Mouse (Mus musculus) layer of hippocampus, postnatal 25 days (tissue): Measurements from ENCODE around the gene Eppin. TPM values are rescaled to one million over a fixed set of nuclear protein-coding genes. Genes with fewer than 3 reads are reported as not detected.
"Not testable (repeated sequence)": the region's sequence is repeated elsewhere in the genome, so short reads cannot be mapped to it uniquely, and the experiment has no call there.

Experiments used
- DNase-seq, 2 experiments: peaks; one replicate each; pipeline ENCODE4 v3.0.0; 2022; ENCODE audit warnings: mixed read lengths in 2 of 2, low spot score in 1 of 2; ENCODE audit errors: extremely low spot score in 1 of 2
- total RNA-seq, 2 experiments: library from RNA; stranded (reverse); gene quantifications; 2 replicates each; pipeline ENCODE4 v1.2.3; 2021

Eppin gene
- total RNA-seq: not detected

GRCm38 (mm10) chr2:164593494-164593893 lies at the start of gene Eppin:
Gene Eppin, minus strand, starts transcription at chr2:164593594.
- DNase-seq: no peak

DNA sequence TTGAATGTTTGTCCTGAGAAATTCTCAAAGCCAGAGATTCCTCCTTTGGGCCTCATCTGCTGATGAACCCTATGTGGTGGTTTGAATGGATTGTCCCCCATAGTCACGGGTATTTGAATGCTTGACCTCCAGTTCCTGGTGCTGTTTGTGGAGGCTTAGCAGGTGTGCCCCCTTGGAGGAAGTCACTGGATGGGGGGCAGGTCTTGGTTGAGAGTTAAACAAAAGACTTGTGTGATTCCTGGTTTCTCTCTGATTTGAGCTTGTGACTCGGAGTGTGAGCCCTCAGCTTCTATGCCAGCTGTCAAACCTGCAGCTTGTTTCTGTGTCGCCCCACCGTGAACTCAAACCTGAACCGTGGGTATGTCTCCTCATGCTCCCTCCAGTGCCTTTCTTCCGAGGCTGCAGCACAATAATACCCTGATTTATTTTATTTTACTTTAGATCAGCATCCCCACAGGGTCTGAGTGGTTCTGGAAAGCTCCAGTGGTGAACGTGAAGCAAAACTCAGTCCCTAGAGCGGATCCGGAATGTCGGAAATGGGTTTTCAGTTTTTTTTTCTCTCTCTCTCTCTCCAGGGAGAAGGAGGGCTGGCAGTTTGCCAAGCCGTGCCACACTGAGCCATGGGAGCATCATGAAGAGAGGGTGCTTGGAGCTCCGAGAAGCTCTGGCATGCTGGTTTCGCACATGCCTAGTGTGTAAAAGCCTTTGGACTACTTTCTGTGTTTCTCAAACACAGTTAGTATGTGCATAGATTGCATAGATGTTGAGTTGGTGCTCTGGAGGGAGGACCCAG lies 48.7 kb upstream of the Eppin start:
- peak in 1 of 2 experiments; percentile 33 for DNase-seq

DNA sequence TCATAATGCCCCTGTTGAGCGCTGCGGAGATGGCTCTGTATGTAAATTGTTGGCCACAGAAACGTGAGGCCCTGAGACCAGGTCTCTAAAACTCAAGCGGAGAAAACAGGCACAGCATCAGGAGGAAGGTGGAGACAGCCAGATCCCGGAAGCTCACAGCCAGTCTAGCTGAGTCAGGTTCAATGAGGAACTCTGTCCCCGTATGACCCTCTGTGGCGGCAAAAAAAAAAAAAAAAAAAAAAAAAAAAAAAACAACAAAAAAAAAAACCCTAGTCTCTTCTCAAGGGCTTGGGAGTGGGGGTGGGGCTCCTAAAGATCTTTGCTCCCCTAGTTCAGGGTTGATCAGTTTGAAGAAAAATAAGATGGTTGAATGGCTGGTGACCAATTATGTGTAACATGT lies 47.7 kb upstream of the Eppin start:
- no peak for DNase-seq

- DNase-seq: no peak
These were observed 45.3 kb upstream of the Eppin start, which contains the start of gene Wfdc16 for GRCm38 (mm10) chr2:164638696-164639095. Gene Wfdc16, minus strand, starts transcription at chr2:164638796.

GRCm38 (mm10) chr2:164635266-164635665 lies 41.9 kb upstream of the Eppin start:
- no peak for DNase-seq

DNA sequence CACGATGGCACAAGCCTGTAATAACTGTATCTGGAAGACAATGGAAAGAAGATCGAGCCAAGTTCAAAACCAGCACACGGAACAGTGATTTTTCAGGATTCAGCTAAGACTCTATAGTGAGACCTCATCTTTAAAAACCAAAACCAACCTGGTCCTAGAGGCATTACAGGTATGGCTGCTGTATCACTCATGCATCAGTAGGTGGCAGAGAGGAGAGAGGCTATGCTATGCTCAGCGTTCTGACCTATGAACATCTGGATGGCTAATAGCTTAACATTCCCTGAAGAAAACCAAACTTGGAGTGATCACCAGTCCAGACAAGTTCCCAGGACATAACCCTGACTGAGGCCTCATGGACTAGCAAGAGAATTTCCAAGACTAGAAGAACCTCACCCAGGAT lies 28.4 kb upstream of the Eppin start:
- DNase-seq: no peak

GRCm38 (mm10) chr2:164619050-164619449 lies 25.7 kb upstream of the Eppin start:
- no peak for DNase-seq

DNA sequence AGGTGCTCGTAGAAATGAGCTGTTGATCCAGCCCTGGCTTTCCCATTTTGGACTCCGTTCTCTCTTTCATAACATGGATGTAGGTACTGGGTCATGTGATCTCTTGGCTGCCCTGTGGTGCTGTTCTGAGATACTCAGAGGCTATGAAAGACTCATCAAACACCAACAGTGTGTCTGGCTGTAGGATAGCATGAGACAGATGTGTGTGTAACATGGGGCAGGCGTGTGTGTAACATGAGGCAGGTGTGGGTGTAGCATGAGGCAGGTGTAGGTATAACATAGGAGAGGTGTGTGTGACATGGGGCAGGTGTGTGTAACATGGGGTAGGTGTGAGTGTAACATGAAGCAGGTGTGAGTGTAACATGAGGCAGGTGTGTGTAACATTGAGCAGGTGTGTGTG lies 22.0 kb upstream of the Eppin start:
- no peak for DNase-seq

DNA sequence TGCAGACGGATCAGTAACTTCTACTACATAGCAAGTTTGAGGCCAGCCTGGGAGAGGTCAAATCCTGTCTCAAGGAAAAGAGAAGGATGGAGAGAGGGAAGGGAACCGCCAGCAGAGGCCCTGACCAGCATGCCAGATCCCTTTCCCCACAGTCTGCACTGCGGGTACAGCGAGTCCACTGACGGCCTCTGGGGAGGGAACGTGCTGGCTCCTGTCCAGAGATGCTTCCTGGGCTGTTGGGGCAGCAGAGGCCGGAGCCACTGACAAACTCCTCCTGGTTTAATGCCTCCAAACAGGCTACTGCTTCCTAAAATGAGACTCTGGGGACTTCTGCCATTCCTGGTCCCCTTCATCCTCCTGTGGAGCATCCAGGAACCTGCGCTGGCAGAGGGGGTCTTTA lies 20.1 kb upstream of the Eppin start, which contains the start of the genes Wfdc6b and Wfdc8:
Wfdc6b (plus strand) TSS at position 52 of the 400 bp plus-strand sequence.
Wfdc8 (minus strand) TSS at position 156 of the 400 bp plus-strand sequence.
- not testable (repeated sequence) for DNase-seq

- no peak for DNase-seq
These were observed 15.4 kb upstream of the Eppin start for GRCm38 (mm10) chr2:164608781-164609180.

GRCm38 (mm10) chr2:164604411-164604810 lies 11.0 kb upstream of the Eppin start:
- no peak for DNase-seq

DNA sequence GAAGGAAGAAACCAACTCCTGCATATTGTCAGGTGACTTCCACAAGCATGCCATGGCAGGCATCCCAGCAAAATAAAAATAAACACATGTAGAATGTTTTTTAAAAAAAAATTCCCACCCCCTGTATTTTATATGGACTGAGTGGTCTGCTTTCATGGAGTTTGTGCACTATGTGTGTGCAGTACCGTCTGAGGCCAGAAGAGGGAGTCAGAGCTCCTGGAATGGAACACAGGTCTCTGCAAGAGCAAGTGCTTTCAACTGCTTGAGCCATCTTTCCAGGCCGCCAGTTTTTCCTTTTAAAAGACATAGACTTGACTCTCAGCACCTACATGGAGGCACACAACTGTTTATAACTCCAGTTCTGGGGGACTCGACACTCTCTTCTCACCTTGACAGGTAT lies 10.1 kb upstream of the Eppin start:
- no peak for DNase-seq

GRCm38 (mm10) chr2:164600179-164600578 lies 6.8 kb upstream of the Eppin start:
- no peak for DNase-seq

- DNase-seq: peak in 1 of 2 experiments; percentile 16
These were observed 1.4 kb downstream of the Eppin start for GRCm38 (mm10) chr2:164592014-164592413.

GRCm38 (mm10) chr2:164585025-164585725 lies 8.2 kb downstream of the Eppin start, which contains the start of gene Wfdc6a:
Gene Wfdc6a, minus strand, starts transcription at chr2:164585447.
- not testable (repeated sequence) for DNase-seq

GRCm38 (mm10) chr2:164573359-164573758 lies 20.0 kb downstream of the Eppin start, which contains the start of gene Spint3:
Gene Spint3, minus strand, starts transcription at chr2:164573459.
- not testable (repeated sequence) for DNase-seq

GRCm38 (mm10) chr2:164567460-164567859 lies 25.9 kb downstream of the Eppin start:
- DNase-seq: no peak

- no peak for DNase-seq
These were observed 26.4 kb downstream of the Eppin start for GRCm38 (mm10) chr2:164566997-164567396.

DNA sequence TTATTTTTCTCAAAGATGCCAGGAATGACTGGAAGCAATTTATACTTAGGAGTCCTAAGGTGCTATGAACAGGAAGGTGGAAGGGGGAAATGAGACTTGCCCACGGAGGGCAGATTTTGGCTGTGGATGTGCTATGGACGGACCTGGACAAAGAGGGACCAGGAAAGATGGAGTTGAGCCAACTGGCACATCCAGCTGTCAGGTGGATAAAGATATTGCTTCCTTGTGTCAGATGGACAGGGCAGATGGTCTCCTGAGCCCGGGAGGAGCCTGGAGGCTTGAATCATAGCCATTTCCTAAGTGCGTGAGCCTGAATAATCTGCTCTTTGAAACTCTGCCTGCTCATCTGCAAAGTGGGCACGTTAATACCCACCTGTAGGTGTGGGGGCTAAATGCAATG lies 29.0 kb downstream of the Eppin start:
- DNase-seq: no peak

- DNase-seq: peak in 1 of 2 experiments; percentile 20
These were observed 29.9 kb downstream of the Eppin start for GRCm38 (mm10) chr2:164563339-164564038.
